Mouse (Mus musculus) left cerebral cortex, postnatal 25 days (tissue): ENCODE data around the gene Slit2. TPM values are rescaled to one million over a fixed set of nuclear protein-coding genes. Genes with fewer than 3 reads are reported as not detected.

Experiments used
- DNase-seq, 2 experiments: peaks; one replicate each; pipeline ENCODE4 v3.0.0; 2022; ENCODE audit warnings: low spot score in 2 of 2, mixed read lengths in 1 of 2
- intact Hi-C: fragments of 180-260 bp; cut with DNase I; formaldehyde crosslinking; loops from one replicate; pipeline ENCODE4 v1.15.1; 2025
- total RNA-seq, 2 experiments: library from RNA; stranded (reverse); gene quantifications; 2 replicates each; pipeline ENCODE4 v1.2.3; 2021

Slit2 gene
- total RNA-seq, 2 experiments from 2014 or later: 40.2 to 42.7 TPM

DNA sequence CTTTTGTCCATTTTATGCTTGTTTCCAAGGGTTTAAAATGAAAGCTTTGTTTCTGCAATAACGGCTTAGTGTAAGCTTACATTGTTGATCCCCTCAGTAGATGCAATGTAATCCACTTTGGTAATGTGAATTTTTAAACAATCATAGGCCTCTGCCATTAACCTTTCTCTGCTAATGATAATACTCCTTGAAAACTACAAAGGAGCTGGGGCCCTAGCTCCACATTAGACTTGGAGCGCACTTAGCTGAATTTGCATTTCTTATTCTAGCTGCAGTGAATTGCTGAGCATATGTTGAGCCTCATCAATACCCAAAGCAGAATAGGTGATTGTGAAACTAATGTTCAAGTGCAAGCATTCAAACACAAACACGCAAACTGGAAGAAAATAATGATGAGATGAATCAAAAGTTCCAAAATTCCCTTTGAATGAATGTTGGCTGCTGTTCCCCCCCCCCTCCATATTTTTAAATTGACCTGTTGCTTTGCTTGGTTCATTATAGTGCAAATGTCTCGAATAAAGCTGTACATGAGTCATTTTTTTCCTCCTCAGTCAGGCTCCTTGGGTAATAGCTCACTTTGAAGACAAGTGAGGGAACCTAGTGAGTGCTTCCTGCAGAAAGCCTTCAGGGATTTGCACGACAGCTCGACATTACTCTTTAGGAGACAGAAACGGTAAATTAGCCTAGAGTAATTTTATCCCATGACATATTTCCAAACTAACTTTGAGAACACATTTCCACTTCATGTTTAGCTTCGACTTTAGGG, 66.2 kb downstream of the Slit2 start:
- no peak for DNase-seq
- intact Hi-C loops: no loop called here

DNA sequence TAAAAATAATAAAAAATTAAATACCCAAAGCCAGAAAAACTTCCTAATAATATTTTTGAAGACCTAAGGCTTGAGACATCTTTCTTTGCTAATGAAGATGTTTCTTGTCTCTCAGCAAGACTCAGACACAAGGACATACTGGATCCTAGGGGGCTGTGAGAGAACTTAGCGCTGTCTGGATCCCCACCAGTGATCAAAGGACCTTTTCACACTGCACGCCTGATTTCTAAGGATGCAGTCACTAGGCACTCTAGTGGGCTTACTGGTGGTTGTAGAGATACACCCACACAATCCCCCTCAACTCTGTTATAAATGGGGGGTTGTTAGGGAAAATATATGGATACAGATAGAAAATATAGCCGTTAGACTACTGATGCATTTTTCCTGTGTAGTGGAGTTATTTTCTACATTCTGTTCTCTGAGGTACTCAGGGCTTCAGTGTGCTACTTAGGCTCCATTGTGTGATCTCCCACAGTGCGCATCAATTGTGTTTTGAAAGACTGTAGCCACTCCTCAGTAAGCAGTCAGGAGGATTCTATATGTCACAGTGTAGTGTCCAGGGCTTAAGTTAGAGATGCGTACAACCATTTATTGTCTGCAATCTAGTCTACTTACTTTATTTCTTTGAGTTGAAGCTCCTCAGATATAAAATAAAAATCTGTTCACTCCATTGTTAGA, 67.8 kb downstream of the Slit2 start:
- intact Hi-C loops: no loop called here
- no peak for DNase-seq

DNA sequence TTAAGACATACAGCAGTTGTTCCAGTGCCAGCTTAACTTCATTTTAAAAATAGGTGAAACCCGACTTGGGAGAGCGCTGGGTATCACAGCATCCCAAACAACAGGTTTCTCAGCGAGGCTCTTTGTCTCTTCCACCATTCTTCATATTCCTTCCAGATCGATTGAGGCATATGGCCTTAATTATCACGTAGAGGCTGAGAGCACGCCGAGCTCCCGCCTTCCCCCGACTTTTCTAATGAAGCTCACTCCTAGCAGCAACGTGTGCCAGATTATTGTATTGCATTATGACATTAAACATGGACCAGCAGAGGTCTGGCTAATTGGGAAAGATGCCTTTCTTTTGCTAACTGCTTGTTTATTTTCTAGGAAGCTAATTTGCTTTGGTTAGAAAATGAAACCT, 75.7 kb downstream of the Slit2 start:
- intact Hi-C loops: no loop called here
- DNase-seq: no peak

DNA sequence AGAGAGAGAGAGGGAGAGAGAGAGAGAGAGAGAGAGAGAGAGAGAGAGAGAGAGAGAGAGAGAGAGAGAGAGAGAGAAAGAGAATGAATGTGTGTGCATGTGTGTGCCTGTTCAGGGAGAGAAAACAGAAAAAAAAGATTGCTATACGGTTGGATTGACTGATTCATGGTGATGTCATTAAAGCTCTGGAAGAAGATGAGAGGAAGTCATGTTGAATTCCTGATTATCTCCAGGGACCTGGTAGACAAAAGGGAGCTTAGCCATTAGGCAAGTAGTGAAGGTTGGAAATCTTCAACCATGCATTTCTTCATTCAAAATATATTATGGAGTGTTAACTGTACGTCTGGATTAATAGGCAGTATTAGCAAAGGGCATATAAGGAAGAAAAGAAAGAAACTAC, 77.8 kb downstream of the Slit2 start:
- intact Hi-C loops: no loop called here

DNA sequence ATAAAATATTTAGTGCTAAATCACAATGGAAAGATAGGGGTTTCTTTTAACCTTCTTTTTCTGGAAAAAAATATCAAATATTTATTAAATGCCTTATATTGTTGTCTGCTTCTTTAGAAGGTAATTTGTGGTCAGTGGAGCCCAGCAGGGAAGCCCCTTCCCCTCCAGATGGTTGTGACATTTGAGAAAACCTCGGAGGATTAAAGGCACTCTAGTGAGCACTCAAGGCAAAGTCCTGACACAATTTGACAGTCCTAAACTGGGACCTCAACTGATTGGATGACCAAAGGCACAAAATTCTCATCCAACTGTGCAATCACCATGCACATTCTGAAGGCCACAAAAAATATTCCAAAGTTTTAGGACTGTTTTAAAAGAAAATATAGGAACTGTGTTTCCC, 95.8 kb downstream of the Slit2 start:
- no peak for DNase-seq
- intact Hi-C loops: no loop called here

More for the DNA sequence above, 77.8 kb downstream of the Slit2 start:
- DNase-seq: no peak

DNA sequence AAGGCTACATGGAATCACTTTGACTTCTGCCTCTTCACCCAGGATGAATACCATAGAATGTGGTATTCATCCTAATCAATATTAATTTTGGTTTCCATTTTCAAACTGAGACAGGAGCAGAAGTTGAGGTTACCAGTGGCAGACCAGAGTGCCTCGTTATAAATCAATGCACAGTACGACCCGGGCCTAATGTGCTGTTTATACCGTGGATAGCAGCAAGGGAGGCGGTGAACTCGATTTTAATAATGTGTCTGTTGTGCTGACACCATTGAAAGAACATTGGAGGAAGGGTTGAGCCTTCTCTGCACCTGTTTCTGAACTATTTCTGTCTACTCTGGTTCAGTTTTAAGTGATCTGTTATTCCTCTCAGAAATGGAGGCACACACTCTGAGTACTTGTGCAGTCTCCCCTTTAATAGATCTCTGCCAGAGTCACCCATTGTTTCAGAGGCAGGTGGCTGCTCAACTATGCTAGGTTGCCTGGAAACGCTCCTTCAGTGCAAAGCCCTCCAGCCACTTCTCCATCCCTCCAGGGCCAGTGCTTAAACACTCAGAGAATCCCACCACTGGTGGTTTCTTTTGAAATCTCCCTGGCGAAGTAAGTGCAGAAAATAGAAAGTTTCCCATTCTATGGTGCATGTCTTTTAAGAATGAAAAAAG, 98.4 kb downstream of the Slit2 start:
- no peak for DNase-seq
- intact Hi-C loops: no loop called here

DNA sequence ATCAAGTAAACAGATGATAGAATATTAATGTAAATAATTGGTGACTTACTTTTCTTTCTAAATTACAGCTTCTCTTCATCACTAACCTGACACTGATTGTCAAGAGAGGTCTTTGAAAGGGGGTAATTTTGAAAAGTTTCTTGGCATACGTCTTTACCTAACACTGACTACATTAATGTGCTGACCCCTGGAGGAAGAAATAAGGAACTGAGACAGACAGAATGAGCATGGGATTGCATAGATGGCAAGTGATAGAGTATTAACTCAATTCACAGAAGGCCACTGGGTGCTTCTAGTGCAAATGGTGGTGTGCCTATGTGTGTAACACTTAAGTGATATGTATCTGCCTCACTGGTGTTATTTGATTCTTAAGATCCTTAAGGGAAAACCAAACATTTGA, 130.5 kb downstream of the Slit2 start:
- DNase-seq: no peak
- intact Hi-C loops: no loop called here

DNA sequence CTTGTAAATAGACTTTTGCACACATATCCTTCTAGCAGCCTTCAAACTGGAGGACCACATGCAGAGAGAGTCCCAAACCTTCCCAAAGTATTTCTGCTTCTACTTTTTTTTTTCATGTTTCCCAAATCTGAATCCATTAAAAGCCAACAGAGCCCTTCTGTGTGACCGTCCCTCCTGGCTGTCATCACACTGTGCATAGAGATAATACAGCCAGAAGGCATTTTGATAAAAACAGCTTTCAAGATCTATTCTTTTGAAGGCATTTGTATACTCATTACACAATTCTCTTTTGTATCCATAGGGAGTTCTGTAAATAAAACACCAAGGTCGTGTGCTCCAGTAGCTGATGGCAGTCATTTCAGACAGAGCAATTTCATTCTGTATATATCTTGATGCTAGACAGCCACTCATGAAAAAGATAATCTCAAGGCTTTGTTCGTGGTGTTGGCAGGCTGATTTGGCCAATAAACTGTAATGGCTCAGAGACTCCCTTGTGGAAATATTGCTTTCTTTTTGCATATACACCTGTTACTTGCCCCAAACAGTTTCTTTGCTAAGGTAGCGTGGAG, 132.1 kb downstream of the Slit2 start:
- no peak for DNase-seq

DNA sequence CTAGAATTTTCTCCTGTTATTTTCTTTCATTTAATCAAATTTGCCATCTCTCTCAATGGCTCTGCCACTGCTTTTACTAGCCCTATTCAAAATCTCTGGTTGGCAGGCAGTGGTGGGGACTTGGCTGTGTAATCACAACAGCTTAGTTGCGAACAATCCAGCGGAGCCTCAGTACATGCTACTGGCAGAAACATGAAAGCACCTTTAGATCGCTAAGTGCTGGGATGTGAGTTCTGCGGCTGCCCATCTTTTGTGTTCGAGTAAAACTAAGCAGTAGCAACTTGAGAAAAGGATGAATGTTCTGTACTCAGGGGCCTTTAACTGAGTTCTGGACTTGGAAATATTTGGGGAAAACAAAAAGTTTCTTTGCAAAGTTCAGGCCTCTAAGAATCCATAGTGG, 139.7 kb downstream of the Slit2 start:
- intact Hi-C loops: loop anchor here (5.0 kb wide), 1 partner anchor 85 kb away; no protein-coding TSS in a partner anchor
- no peak for DNase-seq

More for the DNA sequence above, 132.1 kb downstream of the Slit2 start:
- intact Hi-C loops: no loop called here

DNA sequence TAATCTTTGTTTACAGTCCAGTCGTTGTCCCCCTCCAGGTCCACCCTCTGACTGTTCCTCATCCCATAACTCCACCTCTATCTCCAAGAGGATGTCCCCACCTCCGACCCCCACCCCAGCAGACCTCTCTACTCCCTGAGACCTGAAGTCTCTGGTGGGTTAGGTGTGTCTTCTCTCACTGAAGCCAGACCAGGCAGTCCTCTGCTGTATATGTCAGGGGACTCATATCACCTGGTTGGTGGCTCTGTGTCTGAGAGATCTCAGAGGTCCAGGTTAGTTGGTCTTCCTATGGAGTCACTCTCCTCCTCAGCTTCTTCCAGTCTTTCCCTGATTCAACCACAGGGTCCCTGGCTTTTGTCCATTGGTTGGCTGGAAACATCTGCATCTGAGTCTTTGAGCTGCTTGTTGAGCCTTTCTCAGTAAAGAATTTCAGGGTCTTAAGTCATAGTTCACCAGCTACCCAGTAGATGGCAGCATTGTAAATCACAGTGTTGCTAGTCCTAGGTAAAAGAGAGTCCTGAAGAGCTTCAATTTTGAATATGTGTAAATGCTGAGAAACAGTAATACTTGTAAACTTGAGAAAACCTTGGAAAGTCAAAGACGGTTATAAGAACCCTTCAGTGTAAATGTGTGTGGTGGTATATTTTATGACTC, 143.0 kb downstream of the Slit2 start:
- intact Hi-C loops: no loop called here
- peak in 1 of 2 experiments; percentile 52 for DNase-seq

DNA sequence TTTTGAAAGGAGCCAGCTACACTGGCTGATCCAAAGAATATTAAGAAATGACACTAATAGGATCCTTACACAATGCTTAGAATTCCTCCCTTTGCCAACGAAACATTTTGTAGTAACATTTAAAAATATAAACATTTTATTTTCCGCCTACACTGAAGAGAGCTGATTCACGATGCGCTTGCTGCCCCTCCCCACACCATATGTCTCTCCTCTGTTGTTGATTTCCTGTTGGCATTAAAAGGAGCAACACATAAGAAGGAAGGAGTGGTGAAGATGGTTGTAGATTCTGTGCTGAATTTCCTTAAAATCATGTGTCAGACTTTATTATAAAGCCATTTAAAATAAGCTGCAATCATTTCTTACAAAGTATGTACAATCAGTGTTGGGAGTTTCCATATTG, 147.0 kb downstream of the Slit2 start:
- intact Hi-C loops: loop anchor here (10.0 kb wide), 3 partner anchors 215 to 1685 kb away; no protein-coding TSS in a partner anchor
- DNase-seq: peak; percentile 36 to 64

DNA sequence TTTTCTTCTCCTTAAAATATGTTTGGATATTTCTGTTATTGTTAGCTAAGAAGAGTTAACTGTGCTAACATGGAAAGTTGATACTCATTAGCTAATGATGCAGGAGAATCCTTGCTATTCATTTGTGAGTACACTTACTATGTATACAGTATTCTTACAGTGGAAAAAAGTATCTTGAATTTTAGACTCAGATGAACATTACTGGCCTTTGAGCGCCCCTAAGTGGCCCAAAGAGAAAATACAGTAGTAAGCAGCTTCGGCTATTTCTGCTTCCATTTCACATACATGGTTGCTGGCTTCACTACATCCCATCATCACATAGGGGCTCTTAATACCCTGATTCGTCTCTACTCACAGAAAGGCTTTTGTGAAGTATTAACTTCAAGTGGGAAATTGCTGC, 153.6 kb downstream of the Slit2 start:
- intact Hi-C loops: loop anchor here (2.0 to 10.0 kb wide), 4 partner anchors 98 to 1692 kb away; no protein-coding TSS in a partner anchor
- DNase-seq: peak; percentile 49 to 68

DNA sequence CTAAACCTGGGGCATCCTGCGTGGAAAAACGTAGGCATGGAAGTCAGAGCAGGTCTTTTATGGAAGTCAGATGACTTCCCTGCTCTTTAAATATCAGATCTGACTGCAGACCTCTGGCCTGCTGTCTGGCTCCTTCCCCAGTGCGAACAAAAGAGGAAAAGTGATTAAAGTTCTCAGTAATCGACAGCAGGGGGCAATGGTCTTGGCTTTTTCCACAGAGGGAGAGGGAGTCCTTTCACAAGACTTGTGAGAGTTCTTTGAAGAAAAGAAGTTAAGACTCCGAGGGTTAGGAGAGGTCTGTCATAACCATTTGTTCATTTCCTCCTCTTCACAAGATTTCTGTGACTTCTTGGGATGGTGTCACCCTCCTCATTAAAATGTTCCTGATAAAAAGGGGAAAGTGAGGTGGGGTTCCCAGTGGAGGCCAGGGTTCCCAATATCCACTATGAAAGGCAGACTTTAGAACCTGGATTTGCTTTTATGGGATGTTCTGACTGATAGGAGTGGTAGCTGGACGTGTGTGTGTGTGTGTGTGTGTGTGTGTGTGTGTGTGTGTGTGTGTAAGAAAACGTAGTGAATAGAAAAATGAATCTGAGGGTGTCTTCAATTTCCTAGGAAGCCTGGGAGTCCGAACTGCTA, 156.0 kb downstream of the Slit2 start:
- intact Hi-C loops: loop anchor here (1.0 to 10.0 kb wide), 4 partner anchors 101 to 1694 kb away; no protein-coding TSS in a partner anchor
- no peak for DNase-seq

DNA sequence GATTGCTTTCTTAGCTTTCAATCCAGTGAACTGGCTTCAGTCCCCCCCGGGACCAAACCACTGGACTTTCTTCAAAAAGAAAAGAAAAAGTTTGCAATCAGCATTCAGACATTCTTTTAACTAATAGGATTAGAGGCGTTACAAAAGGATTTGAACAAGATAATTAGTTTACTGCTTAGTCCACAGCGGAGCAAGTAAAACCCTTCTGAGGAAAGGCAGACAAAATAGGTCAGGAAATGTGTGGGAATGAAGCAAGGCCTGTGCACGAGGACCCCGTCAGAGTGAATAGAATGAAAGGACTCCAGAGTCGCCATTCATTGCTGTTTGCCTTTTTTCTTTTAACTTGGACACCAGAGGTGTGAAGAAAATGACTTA, 156.5 kb downstream of the Slit2 start:
- no peak for DNase-seq
- intact Hi-C loops: loop anchor here (1.0 to 10.0 kb wide), 4 partner anchors 101 to 1695 kb away; no protein-coding TSS in a partner anchor

DNA sequence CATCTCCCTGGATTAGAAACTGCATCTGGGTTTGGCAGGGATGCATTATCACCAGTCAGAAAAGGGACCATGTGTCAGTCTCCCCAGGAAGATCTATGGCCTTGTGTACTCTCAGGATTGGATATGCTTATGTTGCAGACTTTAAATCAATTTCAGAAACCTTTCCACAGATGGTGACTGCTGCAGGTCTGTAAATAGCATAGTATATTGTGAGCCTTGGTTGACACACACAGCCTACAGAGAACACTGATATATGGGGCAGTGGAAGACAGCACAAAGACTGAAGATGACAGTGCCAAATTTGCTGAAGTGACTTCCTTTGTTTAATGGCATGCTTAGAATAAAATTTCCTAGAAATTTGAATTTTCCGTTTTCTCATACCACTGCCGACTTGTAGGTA, 163.1 kb downstream of the Slit2 start:
- intact Hi-C loops: no loop called here
- no peak for DNase-seq

DNA sequence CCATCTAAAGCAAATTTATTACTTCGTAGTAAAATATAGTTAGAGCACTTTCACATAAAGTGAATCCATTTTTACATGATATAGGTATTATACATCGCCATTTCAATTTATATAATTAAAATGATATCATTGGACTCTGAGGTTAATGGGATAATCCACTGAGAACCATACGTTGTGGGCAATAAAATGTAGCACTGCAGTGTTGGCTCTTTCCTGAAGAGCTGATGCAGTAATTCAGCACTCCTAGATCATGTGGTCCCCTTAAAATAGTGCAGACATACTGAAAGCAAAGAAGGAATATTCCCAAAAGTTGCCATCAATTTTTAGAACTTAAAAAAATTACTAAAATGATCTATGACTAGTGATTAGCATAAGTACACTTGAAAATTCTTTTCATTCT, 177.9 kb downstream of the Slit2 start:
- intact Hi-C loops: no loop called here
- no peak for DNase-seq

DNA sequence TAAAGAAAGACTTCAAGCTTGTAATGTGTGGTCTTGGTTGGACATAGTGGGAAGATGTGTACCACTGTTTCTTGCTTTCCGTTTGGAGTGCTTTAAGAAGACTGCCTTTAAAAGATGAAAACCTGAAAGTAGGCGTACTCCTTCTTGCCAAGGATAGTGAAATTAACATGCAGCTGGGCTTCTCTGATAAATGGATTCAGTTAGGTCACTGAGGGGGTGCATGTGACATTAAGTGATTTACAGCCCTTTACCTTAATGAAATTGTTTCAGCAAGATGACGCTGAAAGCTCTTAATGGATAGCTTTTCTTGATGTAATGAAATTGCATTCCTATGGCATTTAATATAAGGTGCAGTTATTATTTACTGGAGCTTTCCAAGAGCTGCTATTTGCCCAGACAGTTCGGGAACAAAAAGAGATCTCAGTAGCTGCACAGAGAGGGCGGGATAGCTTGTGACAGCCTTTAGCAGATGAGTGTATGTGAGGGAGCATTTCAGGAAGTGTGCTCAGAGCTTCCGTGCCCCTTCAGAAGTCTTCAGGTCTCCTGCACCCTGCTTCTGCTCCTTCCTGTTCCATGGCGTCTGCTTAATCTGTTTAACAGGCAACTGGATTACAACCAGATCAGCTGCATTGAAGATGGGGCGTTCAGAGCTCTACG, 198.8 kb downstream of the Slit2 start:
- intact Hi-C loops: no loop called here
- DNase-seq: no peak

DNA sequence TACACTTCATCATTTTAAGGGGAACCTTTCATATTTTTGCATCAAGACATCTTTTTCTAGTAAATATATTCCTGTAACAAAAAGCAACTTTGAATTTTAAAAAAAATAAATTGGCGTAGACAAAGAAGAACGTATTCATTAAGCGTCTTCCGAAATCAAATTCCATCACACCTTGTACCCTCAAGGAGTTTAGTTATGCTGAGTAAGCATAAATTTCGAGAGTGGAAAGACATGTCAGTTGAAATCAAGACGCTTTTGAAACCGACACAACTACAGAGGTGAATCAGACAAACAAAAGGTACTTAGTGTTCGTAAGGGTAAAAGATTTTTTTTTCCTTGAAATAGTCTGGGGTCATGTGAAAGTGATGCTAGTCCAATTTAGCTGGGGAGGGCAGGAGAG, 201.4 kb downstream of the Slit2 start:
- DNase-seq: no peak
- intact Hi-C loops: no loop called here

DNA sequence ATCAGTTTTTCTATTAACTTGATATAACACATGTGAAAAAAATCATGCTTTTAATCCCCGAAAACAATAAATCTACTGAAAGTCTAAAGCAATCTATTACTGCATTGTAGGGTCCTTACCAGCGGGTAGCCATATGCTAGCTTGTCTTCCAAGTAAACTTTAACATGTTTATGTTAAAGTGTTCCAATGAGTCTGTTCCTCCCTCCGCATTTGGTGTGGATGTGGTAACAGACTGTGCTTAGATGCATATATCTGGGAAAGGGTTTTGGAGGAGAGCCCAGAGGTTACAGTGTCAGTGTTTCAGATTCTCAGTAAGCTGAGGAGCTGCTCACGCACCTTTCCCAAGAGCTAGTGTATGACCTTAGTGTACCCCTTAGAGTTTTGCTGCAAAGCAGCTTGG, 204.9 kb downstream of the Slit2 start:
- no peak for DNase-seq
- intact Hi-C loops: no loop called here
